Mouse (Mus musculus) left cerebral cortex, adult 11 months (tissue): ENCODE measurements at regions not wholly inside any gene's neighbourhood (a gene's known extent, or its start where the extent isn't known, plus 50 kb on each side); places are given as distances from the start of the nearest gene placed in this dataset.
"Not testable (repeated sequence)": the region's sequence is repeated elsewhere in the genome, so short reads cannot be mapped to it uniquely, and the experiment has no call there.

ENCODE experiments used
- DNase-seq: peaks from one replicate; pipeline ENCODE4 v3.0.0; 2022; ENCODE audit warnings: low spot score

GRCm38 (mm10) chr5:74827944-74828343, 125.2 kb upstream of the Lnx1 start:
- DNase-seq = no peak

- DNase-seq = no peak
Observed at GRCm38 (mm10) chr5:74825517-74826254, 123.0 kb upstream of the Lnx1 start.

GRCm38 (mm10) chr5:74823719-74824118, 121.0 kb upstream of the Lnx1 start:
- DNase-seq = no peak

- no peak for DNase-seq
Observed at GRCm38 (mm10) chr5:74821969-74822368, 119.3 kb upstream of the Lnx1 start.

GRCm38 (mm10) chr5:74816523-74816922, 113.8 kb upstream of the Lnx1 start:
- DNase-seq = no peak

- DNase-seq = no peak
Observed at GRCm38 (mm10) chr5:74813396-74813795, 110.7 kb upstream of the Lnx1 start.

- DNase-seq = no peak
Observed at GRCm38 (mm10) chr5:74811046-74811445, 108.3 kb upstream of the Lnx1 start.

GRCm38 (mm10) chr5:74807581-74808221, 105.0 kb upstream of the Lnx1 start:
- no peak for DNase-seq

GRCm38 (mm10) chr5:74801946-74802345, 99.2 kb upstream of the Lnx1 start:
- DNase-seq = no peak

- no peak for DNase-seq
Observed at GRCm38 (mm10) chr5:74800351-74800750, 97.6 kb upstream of the Lnx1 start.

- no peak for DNase-seq
Observed at GRCm38 (mm10) chr5:74796421-74797067, 93.8 kb upstream of the Lnx1 start.

GRCm38 (mm10) chr5:74794726-74795125, 92.0 kb upstream of the Lnx1 start:
- no peak for DNase-seq

- no peak for DNase-seq
Observed at GRCm38 (mm10) chr5:74793431-74793830, 90.7 kb upstream of the Lnx1 start.

GRCm38 (mm10) chr5:74792936-74793335, 90.2 kb upstream of the Lnx1 start:
- no peak for DNase-seq

- peak; percentile 25 for DNase-seq
Observed at GRCm38 (mm10) chr5:74792301-74792700, 89.6 kb upstream of the Lnx1 start.

- DNase-seq = not testable (repeated sequence)
Observed at GRCm38 (mm10) chr5:74790501-74790900, 87.8 kb upstream of the Lnx1 start.

GRCm38 (mm10) chr5:74783906-74784305, 81.2 kb upstream of the Lnx1 start:
- DNase-seq = no peak

GRCm38 (mm10) chr5:74778076-74778465, 75.4 kb upstream of the Lnx1 start:
- DNase-seq = no peak

GRCm38 (mm10) chr5:74777381-74778075, 74.8 kb upstream of the Lnx1 start:
- DNase-seq = no peak

- DNase-seq = no peak
Observed at GRCm38 (mm10) chr5:74776081-74776480, 73.4 kb upstream of the Lnx1 start.

GRCm38 (mm10) chr5:74775596-74775995, 72.9 kb upstream of the Lnx1 start:
- DNase-seq = no peak

GRCm38 (mm10) chr5:74773558-74774429, 71.1 kb upstream of the Lnx1 start:
- no peak for DNase-seq
